Mouse (Mus musculus) thymus, adult 2 months (tissue): Measurements from ENCODE around the gene Chmp4b. TPM values are rescaled to one million over a fixed set of nuclear protein-coding genes. Genes with fewer than 3 reads are reported as not detected.

Experiments used
- DNase-seq: peaks from one replicate; pipeline ENCODE4 v3.0.0; 2021
- H3K27ac ChIP-seq: fragments of 200-500 bp; 2 replicates; pipeline ENCODE4 v1.5.1; 2012; ENCODE audit warnings: low read length, control low read depth; ENCODE audit not compliant: control insufficient read depth, insufficient read depth
- H3K27me3 ChIP-seq: fragments of 200-500 bp; 2 replicates; pipeline ENCODE4 v1.6.1; 2012; ENCODE audit warnings: mild to moderate bottlenecking, low read length, moderate library complexity, mixed read lengths; ENCODE audit not compliant: control insufficient read depth, insufficient read depth
- H3K36me3 ChIP-seq: fragments of 200-500 bp; 2 replicates; pipeline ENCODE4 v1.6.1; 2012; ENCODE audit warnings: mild to moderate bottlenecking, low read length, moderate library complexity; ENCODE audit not compliant: control insufficient read depth, insufficient read depth
- H3K4me1 ChIP-seq: fragments of 200-500 bp; replicated peaks from 2 replicates; pipeline ENCODE4 v1.6.1; 2012; ENCODE audit warnings: low read length; ENCODE audit not compliant: control insufficient read depth, insufficient read depth
- H3K4me3 ChIP-seq: fragments of 200-500 bp; 2 replicates; pipeline ENCODE4 v1.5.1; 2012; ENCODE audit warnings: mild to moderate bottlenecking, low read length, control low read depth, moderate library complexity; ENCODE audit not compliant: control insufficient read depth, insufficient read depth
- CTCF ChIP-seq: fragments of 200-500 bp; IDR thresholded peaks from 2 replicates; pipeline ENCODE4 v1.5.1; 2012; ENCODE audit warnings: mild to moderate bottlenecking, control low read depth, low read length, moderate library complexity, borderline replicate concordance; ENCODE audit not compliant: control insufficient read depth, poor library complexity, insufficient read depth; ENCODE audit errors: extremely low read depth
- POLR2A ChIP-seq: fragments of 200-500 bp; IDR thresholded peaks from 2 replicates; pipeline ENCODE4 v1.6.1; 2012; ENCODE audit warnings: mild to moderate bottlenecking, low read length, control low read depth, moderate library complexity; ENCODE audit not compliant: control insufficient read depth, poor library complexity, insufficient read depth; ENCODE audit errors: extremely low read depth
- WGBS: fragments of 180-500 bp; shearing (Covaris S2); methylation state at CpG from one replicate; pipeline ENCODE4 v1.1.7; 2018; 5-methylcytosine and 5-hydroxymethylcytosine counted together
- polyA plus RNA-seq: library from polyadenylated mRNA; depleted of rRNA; stranded (reverse); fragments of >200 nt; gene quantifications from 2 replicates; pipeline ENCODE4 v1.2.3, GENCODE M21; 2012

Gene Chmp4b
- polyA plus RNA-seq, 1 experiment, result 83.8 TPM

GRCm38 (mm10) chr2:154677651-154678139, 26.2 kb downstream of the Chmp4b start:
- peaks cover 2% of the 10 kb centered on the region; the same call in 1 of the 2 replicates for H3K36me3 ChIP-seq
- no peak overlapping the region for H3K4me3 ChIP-seq
- 89% methylated on average over 10 of the region's 10 CpGs for WGBS

GRCm38 (mm10) chr2:154678995-154679394, 27.5 kb downstream of the Chmp4b start:
- WGBS, result 68% methylated on average over 3 of the region's 3 CpGs
- TF ChIP-seq POLR2A, result no peak
- no peak for TF ChIP-seq CTCF
- H3K4me1 ChIP-seq, result peaks cover 6% of the 10 kb centered on the region; the same call in 1 of the 2 replicates
- H3K4me3 ChIP-seq, result no peak overlapping the region
- H3K36me3 ChIP-seq, result no peaks in the 10 kb centered on the region
- H3K27me3 ChIP-seq, result no peaks in the 10 kb centered on the region
- DNase-seq, result no peak
- H3K27ac ChIP-seq, result no peak overlapping the region

More at GRCm38 (mm10) chr2:154677651-154678139, 26.2 kb downstream of the Chmp4b start:
- no peak for DNase-seq
- no peak overlapping the region for H3K27ac ChIP-seq
- H3K4me1 ChIP-seq, result peaks cover 6% of the 10 kb centered on the region; the same call in 1 of the 2 replicates
- TF ChIP-seq POLR2A, result no peak
- no peak for TF ChIP-seq CTCF
- H3K27me3 ChIP-seq, result no peaks in the 10 kb centered on the region

GRCm38 (mm10) chr2:154680337-154680736, 28.8 kb downstream of the Chmp4b start:
- no peak overlapping the region for H3K4me3 ChIP-seq
- WGBS, result 97% methylated on average over 2 of the region's 2 CpGs
- no peaks in the 10 kb centered on the region for H3K27me3 ChIP-seq
- H3K4me1 ChIP-seq, result peaks cover 6% of the 10 kb centered on the region; the same call in 1 of the 2 replicates
- no peak overlapping the region for H3K27ac ChIP-seq
- no peak for DNase-seq
- TF ChIP-seq POLR2A (no peak), CTCF (no peak)
- no peaks in the 10 kb centered on the region; the same call in 1 of the 2 replicates for H3K36me3 ChIP-seq

- no peak overlapping the region for H3K4me3 ChIP-seq
- H3K4me1 ChIP-seq, result peaks cover 6% of the 10 kb centered on the region; the same call in 1 of the 2 replicates
- DNase-seq, result no peak
- TF ChIP-seq POLR2A (no peak), CTCF (no peak)
- no peaks in the 10 kb centered on the region for H3K27me3 ChIP-seq
- no peaks in the 10 kb centered on the region; the same call in 1 of the 2 replicates for H3K36me3 ChIP-seq
- 96% methylated on average over 6 of the region's 6 CpGs for WGBS
- no peak overlapping the region for H3K27ac ChIP-seq
Measured at GRCm38 (mm10) chr2:154680941-154681340, 29.4 kb downstream of the Chmp4b start.

GRCm38 (mm10) chr2:154682712-154683111, 31.2 kb downstream of the Chmp4b start:
- Histone ChIP-seq H3K27ac (no peak overlapping the region), H3K4me3 (no peak overlapping the region), H3K27me3 (no peaks in the 10 kb centered on the region), H3K36me3 (no peaks in the 10 kb centered on the region; the same call in 1 of the 2 replicates), H3K4me1 (no peaks in the 10 kb centered on the region)
- WGBS, result 94% methylated on average over 1 of the region's 1 CpGs
- no peak for TF ChIP-seq POLR2A
- TF ChIP-seq CTCF, result no peak
- DNase-seq, result no peak

GRCm38 (mm10) chr2:154684901-154685470, 33.5 kb downstream of the Chmp4b start:
- DNase-seq, result no peak
- TF ChIP-seq POLR2A, result no peak
- TF ChIP-seq CTCF, result no peak
- no peak overlapping the region for H3K4me3 ChIP-seq
- H3K36me3 ChIP-seq, result peaks cover under 1% of the 10 kb centered on the region
- no peak overlapping the region for H3K27ac ChIP-seq
- no peaks in the 10 kb centered on the region for H3K4me1 ChIP-seq
- no peaks in the 10 kb centered on the region for H3K27me3 ChIP-seq
- WGBS, result 95% methylated on average over 7 of the region's 7 CpGs
